Mouse (Mus musculus): ENCODE data around the gene Arap2. TPM values are rescaled to one million over a fixed set of nuclear protein-coding genes. Genes with fewer than 3 reads are reported as not detected.
"Not testable (repeated sequence)": the region's sequence is repeated elsewhere in the genome, so short reads cannot be mapped to it uniquely, and the experiment has no call there.

Gene Arap2
- polyA plus RNA-seq, 1 experiment from 2014 or later: 20.2 TPM

DNA sequence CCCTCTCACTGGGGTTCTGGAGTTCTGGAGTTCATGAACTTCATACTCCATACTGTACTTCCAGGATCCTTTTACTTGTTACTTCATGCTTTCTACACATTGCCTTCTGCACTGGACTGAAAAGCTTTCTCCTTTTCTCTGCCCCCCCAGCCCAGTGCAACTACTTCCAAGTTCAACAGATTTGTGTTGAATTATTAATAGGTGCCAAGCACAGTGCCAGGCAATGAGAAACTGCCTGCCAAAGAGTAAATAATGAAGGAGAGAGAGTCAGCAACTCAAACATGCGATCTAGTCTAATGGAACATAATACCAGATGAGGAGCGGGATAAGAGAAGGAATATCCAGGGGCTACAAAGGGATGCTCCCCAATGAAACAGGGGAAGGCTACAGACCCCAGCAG is 17.8 kb downstream of the Arap2 start:
- Histone ChIP-seq H3K9me3 (ENCODE audit: low read length) (no peaks in the 10 kb centered on the region), H3K9ac (replicated peaks; ENCODE audit: low read depth) (no peak overlapping the region), H3K4me2 (replicated peaks; ENCODE audit: low read depth, low read length) (no peak overlapping the region), H3K27me3 (replicated peaks; ENCODE audit: insufficient read depth, low read length) (no peaks in the 10 kb centered on the region), H3K36me3 (ENCODE audit: insufficient read depth, low read length) (no peaks in the 10 kb centered on the region), H3K4me1 (ENCODE audit: insufficient read depth, low read depth, low read length) (0 out of 2 replicates have a peak, but pooled peaks cover 3% of the 10 kb centered on the region), H3K4me3 (ENCODE audit: low read depth, low read length) (no peak overlapping the region), H3K27ac (ENCODE audit: low read length) (no peak overlapping the region)
- no peak for DNase-seq (ENCODE audit: low spot score)
- no peak for ATAC-seq
- TF ChIP-seq EP300 (IDR thresholded peaks at IDR 0.05): no peak
- TF ChIP-seq CTCF (IDR thresholded peaks at IDR 0.05): no peak
- WGBS: 80% methylated on average over 2 of the region's 2 CpGs

- WGBS: 47% methylated on average over 9 of the region's 9 CpGs
- H3K4me3 ChIP-seq (ENCODE audit: low read depth, low read length): no peak overlapping the region
- H3K36me3 ChIP-seq (ENCODE audit: insufficient read depth, low read length): no peaks in the 10 kb centered on the region
- DNase-seq (ENCODE audit: low spot score) (no peak), ATAC-seq (peak; percentile 50; the same call in 1 of the 2 replicates)
- 0 out of 2 replicates have a peak, but pooled peaks cover 3% of the 10 kb centered on the region for H3K4me1 ChIP-seq (ENCODE audit: insufficient read depth, low read depth, low read length)
- no peak overlapping the region for H3K9ac ChIP-seq (replicated peaks; ENCODE audit: low read depth)
- no peaks in the 10 kb centered on the region for H3K27me3 ChIP-seq (replicated peaks; ENCODE audit: insufficient read depth, low read length)
- H3K4me2 ChIP-seq (replicated peaks; ENCODE audit: low read depth, low read length): no peak overlapping the region
- TF ChIP-seq CTCF (IDR thresholded peaks at IDR 0.05): no peak
- no peak for TF ChIP-seq EP300 (IDR thresholded peaks at IDR 0.05)
- no peaks in the 10 kb centered on the region for H3K9me3 ChIP-seq (ENCODE audit: low read length)
- H3K27ac ChIP-seq (ENCODE audit: low read length): no peak overlapping the region
These were observed 22.6 kb downstream of the Arap2 start for GRCm38 (mm10) chr5:62743220-62743922.

DNA sequence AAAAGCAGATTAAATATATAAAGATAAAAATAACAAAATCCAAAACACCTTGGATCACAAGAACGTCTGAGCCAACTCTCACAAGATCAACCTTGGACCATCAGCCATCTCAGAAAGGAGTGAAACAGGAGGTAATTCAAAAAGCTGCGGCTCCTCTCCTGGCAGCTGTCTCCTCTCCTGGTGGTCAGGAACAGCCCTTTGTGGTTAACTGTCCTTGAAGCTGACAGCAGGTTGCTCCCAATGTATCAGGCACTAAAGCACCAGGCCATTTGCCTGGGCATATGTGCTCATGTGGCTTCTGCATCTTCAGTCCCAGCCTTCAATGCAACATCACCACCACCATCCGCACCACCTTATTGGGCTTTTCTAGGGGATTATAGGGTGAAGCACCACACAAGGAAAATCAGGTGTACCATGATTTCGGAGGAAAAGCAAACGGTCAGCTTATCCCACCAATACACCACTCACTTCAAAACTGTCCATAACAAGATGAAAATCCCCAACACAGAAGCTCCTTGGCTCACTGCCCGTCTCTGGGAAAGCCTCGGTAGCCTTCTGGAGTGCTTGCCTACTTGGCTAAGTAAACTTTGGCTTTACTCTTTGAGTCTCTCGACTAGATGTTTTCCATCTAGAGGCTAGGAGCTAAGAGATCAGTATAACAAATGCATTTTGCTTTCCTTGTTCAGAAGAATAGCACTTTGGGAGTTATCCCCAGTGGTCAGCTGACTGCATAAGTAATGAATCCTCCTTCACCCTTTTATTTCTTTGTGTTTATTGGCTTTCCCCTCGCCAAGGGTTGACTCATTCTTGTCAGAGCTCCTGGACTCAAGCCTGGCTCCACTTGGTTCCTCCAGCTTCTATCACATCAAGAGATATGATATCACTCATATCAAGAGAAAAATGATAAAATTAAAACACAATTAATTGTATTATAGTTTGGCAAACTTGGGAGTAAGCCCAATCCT is 26.2 kb downstream of the Arap2 start:
- Histone ChIP-seq H3K36me3 (ENCODE audit: insufficient read depth, low read length) (no peaks in the 10 kb centered on the region), H3K4me2 (replicated peaks; ENCODE audit: low read depth, low read length) (no peak overlapping the region), H3K9me3 (ENCODE audit: low read length) (no peaks in the 10 kb centered on the region), H3K9ac (replicated peaks; ENCODE audit: low read depth) (no peak overlapping the region), H3K4me3 (ENCODE audit: low read depth, low read length) (no peak overlapping the region), H3K27me3 (replicated peaks; ENCODE audit: insufficient read depth, low read length) (no peaks in the 10 kb centered on the region), H3K4me1 (ENCODE audit: insufficient read depth, low read depth, low read length) (0 out of 2 replicates have a peak, but pooled peaks cover 3% of the 10 kb centered on the region), H3K27ac (ENCODE audit: low read length) (no peak overlapping the region)
- 47% methylated on average over 9 of the region's 9 CpGs for WGBS
- DNase-seq (ENCODE audit: low spot score) (no peak), ATAC-seq (no peak)
- no peak for TF ChIP-seq CTCF (IDR thresholded peaks at IDR 0.05)
- no peak for TF ChIP-seq EP300 (IDR thresholded peaks at IDR 0.05)

DNA sequence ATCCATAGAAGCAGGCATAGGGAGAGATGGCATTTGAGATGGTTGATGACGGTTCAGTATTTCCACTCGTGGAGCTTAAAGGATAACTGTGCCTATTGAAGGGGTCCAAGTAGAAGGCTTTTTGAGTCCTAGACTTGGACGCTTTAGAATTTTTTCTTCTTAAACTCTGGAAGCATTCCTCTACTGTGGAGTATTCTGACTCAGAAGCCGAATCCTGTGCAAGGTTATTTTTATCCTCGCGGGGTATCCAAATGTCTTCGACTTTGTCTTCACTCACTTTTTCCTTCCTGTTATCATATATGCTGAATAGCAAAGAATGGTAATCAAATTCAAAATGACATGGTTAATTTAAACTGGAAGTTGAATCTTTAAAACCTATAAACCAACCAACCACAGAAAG is 35.4 kb downstream of the Arap2 start:
- not testable (repeated sequence) for H3K27me3 ChIP-seq (replicated peaks; ENCODE audit: insufficient read depth, low read length); H3K9me3 ChIP-seq (ENCODE audit: low read length); H3K27ac ChIP-seq (ENCODE audit: low read length); H3K9ac ChIP-seq (replicated peaks; ENCODE audit: low read depth); ATAC-seq; H3K4me3 ChIP-seq (ENCODE audit: low read depth, low read length); DNase-seq (ENCODE audit: low spot score); H3K4me2 ChIP-seq (replicated peaks; ENCODE audit: low read depth, low read length); H3K36me3 ChIP-seq (ENCODE audit: insufficient read depth, low read length); H3K4me1 ChIP-seq (ENCODE audit: insufficient read depth, low read depth, low read length)
- 87% methylated on average over 7 of the region's 7 CpGs for WGBS

DNA sequence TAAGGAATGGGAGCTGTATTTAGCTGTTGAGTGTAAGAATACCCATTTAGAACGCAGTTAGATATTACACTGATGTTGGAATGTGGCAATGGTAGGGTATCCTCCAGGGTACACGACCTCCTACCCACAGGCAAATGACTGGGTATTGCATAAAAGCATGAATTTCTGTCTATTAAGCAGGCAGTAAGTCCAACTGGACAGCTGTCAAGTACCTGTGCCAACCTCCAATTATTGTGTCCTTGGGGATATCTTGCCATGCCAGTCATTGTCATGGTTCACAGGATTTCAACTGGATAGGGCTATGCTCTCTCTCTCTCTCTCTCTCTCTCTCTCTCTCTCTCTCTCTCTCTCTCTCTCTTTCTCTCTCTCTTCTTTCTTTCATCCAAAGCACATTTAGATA is 40.4 kb downstream of the Arap2 start:
- no peaks in the 10 kb centered on the region for H3K27me3 ChIP-seq (replicated peaks; ENCODE audit: insufficient read depth, low read length)
- DNase-seq (ENCODE audit: low spot score) (no peak), ATAC-seq (no peak)
- no peak overlapping the region for H3K4me2 ChIP-seq (replicated peaks; ENCODE audit: low read depth, low read length)
- no peaks in the 10 kb centered on the region for H3K4me1 ChIP-seq (ENCODE audit: insufficient read depth, low read depth, low read length)
- no peaks in the 10 kb centered on the region for H3K9me3 ChIP-seq (ENCODE audit: low read length)
- H3K27ac ChIP-seq (ENCODE audit: low read length): no peak overlapping the region
- WGBS: 72% methylated on average over 2 of the region's 2 CpGs
- TF ChIP-seq EP300 (IDR thresholded peaks at IDR 0.05): no peak
- no peak for TF ChIP-seq CTCF (IDR thresholded peaks at IDR 0.05)
- no peak overlapping the region for H3K4me3 ChIP-seq (ENCODE audit: low read depth, low read length)
- no peak overlapping the region for H3K9ac ChIP-seq (replicated peaks; ENCODE audit: low read depth)
- H3K36me3 ChIP-seq (ENCODE audit: insufficient read depth, low read length): no peaks in the 10 kb centered on the region

DNA sequence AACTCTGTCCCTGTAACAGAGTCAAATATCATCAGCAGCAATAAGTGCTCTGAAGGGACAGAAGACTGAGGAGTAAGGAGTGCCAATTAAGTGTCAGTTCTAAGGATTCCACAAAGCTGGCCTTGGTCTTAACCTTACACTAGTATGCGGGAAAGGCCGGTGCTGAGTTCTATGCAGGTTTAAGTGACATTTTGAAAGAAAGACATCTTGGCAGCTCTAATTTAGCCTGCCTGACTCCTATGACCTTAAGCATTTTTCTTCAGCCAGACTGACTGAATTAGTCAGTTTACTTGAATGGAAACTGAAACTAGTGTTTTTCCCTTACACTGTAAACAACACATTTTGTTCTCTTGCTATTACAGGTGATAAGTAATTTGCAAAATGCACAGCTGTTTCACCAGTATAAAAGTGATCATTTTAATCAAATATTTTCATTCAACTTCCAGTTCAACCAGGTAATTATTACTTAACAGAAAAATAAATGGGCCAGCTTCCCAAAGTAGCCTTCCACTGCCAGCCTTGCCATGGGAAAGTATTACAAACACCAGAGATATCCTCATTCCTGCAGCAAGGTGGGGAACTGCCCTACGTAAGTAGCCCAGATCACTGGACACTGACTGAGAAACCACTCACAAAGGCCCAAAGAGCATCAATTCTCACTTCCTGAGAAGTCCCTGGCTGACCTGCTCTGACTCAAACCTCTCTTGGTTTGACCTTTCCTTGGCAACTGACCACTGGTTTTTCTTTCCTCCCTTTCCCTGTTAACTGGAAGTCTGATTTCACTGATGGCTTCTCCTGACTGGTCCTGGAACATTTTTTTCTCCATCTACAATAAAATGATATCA is 42.5 kb downstream of the Arap2 start:
- H3K36me3 ChIP-seq (ENCODE audit: insufficient read depth, low read length): no peaks in the 10 kb centered on the region
- H3K9me3 ChIP-seq (ENCODE audit: low read length): no peaks in the 10 kb centered on the region
- no peak for ATAC-seq
- H3K4me3 ChIP-seq (ENCODE audit: low read depth, low read length): no peak overlapping the region
- WGBS: 78% methylated on average over 3 of the region's 3 CpGs
- no peak for DNase-seq (ENCODE audit: low spot score)
- H3K27me3 ChIP-seq (replicated peaks; ENCODE audit: insufficient read depth, low read length): no peaks in the 10 kb centered on the region
- TF ChIP-seq CTCF (IDR thresholded peaks at IDR 0.05): no peak
- no peak for TF ChIP-seq EP300 (IDR thresholded peaks at IDR 0.05)
- H3K9ac ChIP-seq (replicated peaks; ENCODE audit: low read depth): no peak overlapping the region
- no peak overlapping the region for H3K4me2 ChIP-seq (replicated peaks; ENCODE audit: low read depth, low read length)
- H3K4me1 ChIP-seq (ENCODE audit: insufficient read depth, low read depth, low read length): no peaks in the 10 kb centered on the region
- no peak overlapping the region for H3K27ac ChIP-seq (ENCODE audit: low read length)
